Mouse (Mus musculus) liver, adult 2 months (tissue): ENCODE data around the gene Tef. TPM values are rescaled to one million over a fixed set of nuclear protein-coding genes. Genes with fewer than 3 reads are reported as not detected.
A peak's percentile ranks its signal among the peaks of the same experiment; 100 is the strongest.

Experiments used
- DNase-seq: peaks from one replicate; pipeline ENCODE4 v3.0.0-alpha.2; 2011; ENCODE audit warnings: low read depth, low spot score; ENCODE audit errors: extremely low read depth
- H3K27ac ChIP-seq: fragments of 200-500 bp; replicated peaks from 2 replicates; pipeline ENCODE4 v1.5.1; 2012; ENCODE audit warnings: low read depth, mild to moderate bottlenecking, control low read depth, inconsistent platforms, low read length; ENCODE audit not compliant: insufficient read depth
- H3K27me3 ChIP-seq: fragments of 200-500 bp; 2 replicates; pipeline ENCODE4 v1.6.1; 2012; ENCODE audit warnings: mild to moderate bottlenecking, moderate library complexity, low read length, inconsistent platforms; ENCODE audit not compliant: control insufficient read depth, insufficient read depth
- H3K36me3 ChIP-seq: fragments of 200-500 bp; 2 replicates; pipeline ENCODE4 v1.6.1; 2012; ENCODE audit warnings: low read length, inconsistent platforms; ENCODE audit not compliant: control insufficient read depth, insufficient read depth
- H3K4me1 ChIP-seq: fragments of 200-500 bp; 2 replicates; pipeline ENCODE4 v1.6.1; 2011; ENCODE audit warnings: low read length; ENCODE audit not compliant: control insufficient read depth, insufficient read depth
- H3K4me3 ChIP-seq: fragments of 200-500 bp; 2 replicates; pipeline ENCODE4 v1.5.1; 2011; ENCODE audit warnings: low read depth, mild to moderate bottlenecking, control low read depth, low read length, moderate library complexity; ENCODE audit not compliant: insufficient read depth
- H3K79me2 ChIP-seq: fragments of 200-500 bp; 2 replicates; pipeline ENCODE4 v1.6.1; 2012; ENCODE audit warnings: inconsistent platforms, mild to moderate bottlenecking, low read length, moderate library complexity; ENCODE audit not compliant: control insufficient read depth, insufficient read depth
- H3K9ac ChIP-seq: fragments of 200-500 bp; 2 replicates; pipeline ENCODE4 v1.6.1; 2012; ENCODE audit warnings: low read depth, mild to moderate bottlenecking, control low read depth, inconsistent platforms, low read length
- CTCF ChIP-seq: fragments of 200-500 bp; IDR thresholded peaks from 2 replicates; pipeline ENCODE4 v1.5.1; 2011; ENCODE audit warnings: low read depth, low read length, control low read depth
- POLR2A ChIP-seq: fragments of 200-500 bp; IDR thresholded peaks from 2 replicates; pipeline ENCODE4 v1.6.1; 2011; ENCODE audit warnings: low read length, control low read depth; ENCODE audit not compliant: insufficient read depth; ENCODE audit errors: extremely low read depth
- WGBS: fragments of 180-500 bp; shearing (Covaris S2); methylation state at CpG from one replicate; pipeline ENCODE4 v1.1.7; 2018; 5-methylcytosine and 5-hydroxymethylcytosine counted together
- polyA plus RNA-seq: library from polyadenylated mRNA; depleted of rRNA; stranded (reverse); fragments of >200 nt; gene quantifications from 2 replicates; pipeline ENCODE4 v1.2.3, GENCODE M21; 2012; rRNA removed
- total RNA-seq: library from RNA; depleted of rRNA; stranded (reverse); fragments of >200 nt; gene quantifications from 2 replicates; pipeline ENCODE4 v1.2.3, GENCODE M21; 2014; rRNA removed

Tef gene
- total and polyA plus RNA-seq, 2 experiments = 34.6 to 156 TPM

GRCm38 (mm10) chr15:81872262-81873136 lies 70.3 kb downstream of the Tef start, which contains the start of gene Aco2:
Aco2 (plus strand) TSS chr15:81872309.
- peak within 1 kb of the TSS; percentile 94 for H3K27ac ChIP-seq
- no peak for DNase-seq
- peaks cover 50% of the 10 kb centered on the region for H3K79me2 ChIP-seq
- peaks cover 14% of the 10 kb centered on the region for H3K4me1 ChIP-seq
- H3K36me3 ChIP-seq = peaks cover 24% of the 10 kb centered on the region
- WGBS = under 1% methylated on average over 53 of the region's 53 CpGs
- peak within 1 kb of the TSS; percentile 97 for H3K9ac ChIP-seq
- H3K27me3 ChIP-seq = no peaks in the 10 kb centered on the region
- TF ChIP-seq CTCF (no peak), POLR2A (peak; percentile 82)
- H3K4me3 ChIP-seq = peak within 1 kb of the TSS; percentile 96

Other genes starting within 250 kb of the Tef start
- gene Ep300, start 217.1 kb upstream of the Tef start, total RNA-seq = 17.9 and 27.7 TPM in 2 replicates
- 6.5 and 8.5 TPM in 2 replicates for gene Ep300, start 217.1 kb upstream of the Tef start, polyA plus RNA-seq
- gene L3mbtl2, start 138.5 kb upstream of the Tef start, total RNA-seq = 4.7 and 7.2 TPM in 2 replicates
- 9.7 and 10.8 TPM in 2 replicates for gene L3mbtl2, start 138.5 kb upstream of the Tef start, polyA plus RNA-seq
- 0.13 and 0.37 TPM in 2 replicates for gene Chadl, start 105.1 kb upstream of the Tef start, total RNA-seq
- 1.5 and 1.9 TPM in 2 replicates for gene Chadl, start 105.1 kb upstream of the Tef start, polyA plus RNA-seq
- gene Zc3h7b, start 57.4 kb upstream of the Tef start, total RNA-seq = 7.4 TPM in 2 replicates
- gene Zc3h7b, start 57.4 kb upstream of the Tef start, polyA plus RNA-seq = 11.9 and 13.1 TPM in 2 replicates
- gene Rangap1, start 56.9 kb upstream of the Tef start, total RNA-seq = 32.8 and 33.1 TPM in 2 replicates
- 21.6 and 24.8 TPM in 2 replicates for gene Rangap1, start 56.9 kb upstream of the Tef start, polyA plus RNA-seq
- 15.8 and 25.6 TPM in 2 replicates for gene Tob2, start 56.4 kb downstream of the Tef start, total RNA-seq
- gene Tob2, start 56.4 kb downstream of the Tef start, polyA plus RNA-seq = 20.9 and 21.6 TPM in 2 replicates
- gene Phf5a, start 69.5 kb downstream of the Tef start, total RNA-seq = 12.3 and 15.6 TPM in 2 replicates
- 27.5 and 28.7 TPM in 2 replicates for gene Phf5a, start 69.5 kb downstream of the Tef start, polyA plus RNA-seq
- gene Aco2, start 69.9 kb downstream of the Tef start, total RNA-seq = 170 and 187 TPM in 2 replicates
- gene Aco2, start 69.9 kb downstream of the Tef start, polyA plus RNA-seq = 127 TPM in 2 replicates
- gene Polr3h, start 123.8 kb downstream of the Tef start, total RNA-seq = 6.4 and 7.3 TPM in 2 replicates
- gene Polr3h, start 123.8 kb downstream of the Tef start, polyA plus RNA-seq = 6.8 and 8.3 TPM in 2 replicates
- 0.09 and 0.13 TPM in 2 replicates for gene Csdc2, start 134.3 kb downstream of the Tef start, total RNA-seq
- 0.35 and 0.80 TPM in 2 replicates for gene Csdc2, start 134.3 kb downstream of the Tef start, polyA plus RNA-seq
- 3.6 and 3.7 TPM in 2 replicates for gene Pmm1, start 158.5 kb downstream of the Tef start, total RNA-seq
- 4.9 and 6.8 TPM in 2 replicates for gene Pmm1, start 158.5 kb downstream of the Tef start, polyA plus RNA-seq
- not detected in 2 replicates for gene 1700029P11Rik, start 178.1 kb downstream of the Tef start, total RNA-seq
- gene 1700029P11Rik, start 178.1 kb downstream of the Tef start, polyA plus RNA-seq = not detected in 2 replicates
- 18.2 and 22.8 TPM in 2 replicates for gene Xrcc6, start 185.4 kb downstream of the Tef start, total RNA-seq
- gene Xrcc6, start 185.4 kb downstream of the Tef start, polyA plus RNA-seq = 8.5 and 8.9 TPM in 2 replicates
- gene Desi1, start 231.4 kb downstream of the Tef start, total RNA-seq = 6.6 and 10.1 TPM in 2 replicates
- gene Desi1, start 231.4 kb downstream of the Tef start, polyA plus RNA-seq = 28.7 and 31.1 TPM in 2 replicates
- 23.3 and 26.2 TPM in 2 replicates for gene Snu13, start 245.2 kb downstream of the Tef start, total RNA-seq
- gene Snu13, start 245.2 kb downstream of the Tef start, polyA plus RNA-seq = 23.1 and 25.4 TPM in 2 replicates